In the genomic region with DNA sequence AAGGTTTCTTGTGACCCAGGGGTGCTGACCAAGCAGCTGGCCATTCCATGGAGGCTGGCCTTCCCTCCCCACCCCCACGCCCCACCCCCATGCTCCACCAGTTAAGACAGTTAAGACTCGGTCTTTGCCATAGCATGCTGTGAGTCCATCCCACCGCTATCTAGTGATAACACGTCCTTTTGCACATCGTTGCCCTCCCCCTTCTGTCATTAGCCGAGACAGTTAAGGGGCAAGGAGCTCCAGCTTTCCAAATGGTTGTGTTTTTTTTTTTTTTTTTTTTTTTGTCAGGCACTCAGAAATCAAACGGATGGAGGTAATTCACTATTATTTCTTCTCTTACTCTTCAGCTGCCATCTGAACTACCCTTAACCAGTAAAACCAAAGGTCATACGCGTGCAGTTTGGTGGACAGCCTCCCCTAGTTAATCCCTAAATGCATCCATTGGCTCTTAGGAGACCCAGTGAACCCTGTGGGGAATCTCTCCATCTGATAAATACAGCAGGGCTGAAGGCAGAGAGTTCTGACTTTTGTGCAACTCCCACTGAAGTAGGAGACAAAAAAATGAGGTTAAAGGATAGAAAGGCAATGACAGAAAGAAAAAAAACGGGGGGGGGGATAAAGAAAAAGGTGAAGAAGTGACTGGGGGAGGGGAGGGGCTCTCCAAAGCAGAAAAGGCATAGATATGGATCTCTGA, we compare ENCODE assay signal across 28 mouse cellular contexts. TPM values are rescaled to one million over a fixed set of nuclear protein-coding genes. Genes with fewer than 3 reads are reported as not detected.
DNase-seq lines count a peak whose midpoint lies in the region; ATAC-seq and TF ChIP-seq lines count a peak whose summit lies in the region.
"Had no signal": no experiment of that assay in that cellular context is flagged by ENCODE, and none has a peak within 500 bp of the region (broad histone marks: within the 10 kb centered on the region; RNA-seq: fewer than 3 reads in every experiment).

No protein-coding gene starts in this region.

- TF ChIP-seq EP300 in stomach, postnatal 0 days (optimal IDR thresholded peaks at IDR 0.05): no peak

- ATAC-seq in stomach, embryonic 15.5 days (ENCODE audit: insufficient read depth, low FRiP score, low read depth): peak; percentile 47; the same call in 1 of the 2 replicates
- no peak for ATAC-seq in stomach, postnatal 0 days (ENCODE audit: low FRiP score, low TSS enrichment)
- peak; percentile 82 for ATAC-seq in liver, embryonic 16.5 days (ENCODE audit: low read depth)
- ATAC-seq: activated CD4-positive, CD25-positive, alpha-beta regulatory T cell, adult 4 months; forebrain, embryonic 13.5 days; hindbrain, postnatal 0 days; intestine, embryonic 16.5 days had no signal

- no peak overlapping the region for H3K4me3 ChIP-seq in stomach, embryonic 15.5 days (replicated peaks)
- H3K4me3 ChIP-seq in stomach, postnatal 0 days (ENCODE audit: low read depth, low read length): no peak overlapping the region
- H3K4me3 ChIP-seq in liver, embryonic 16.5 days (ENCODE audit: low read depth, low read length): no peak overlapping the region
- no peak overlapping the region for H3K4me3 ChIP-seq in embryonic facial prominence, embryonic 10.5 days
- no peak overlapping the region for H3K4me3 ChIP-seq in limb, embryonic 10.5 days
- H3K4me3 ChIP-seq: embryonic facial prominence, embryonic 12.5 days; erythroblast, embryonic 14.5 days; forebrain, embryonic 13.5 days; heart, embryonic 10.5 days; hindbrain, embryonic 10.5 days; layer of hippocampus, adult 2 months; lung, embryonic 15.5 days; midbrain, embryonic 12.5 days had no signal

- DNase-seq in stomach, postnatal 0 days (ENCODE audit: low spot score): no peak
- DNase-seq in liver: peak; percentile 74
- no peak for DNase-seq in embryonic facial prominence, embryonic 10.5 days (ENCODE audit: low spot score)
- no peak for DNase-seq in thymus, postnatal 10 days (ENCODE audit: low spot score in 2 of 2)
- DNase-seq in limb, embryonic 10.5 days (ENCODE audit: low spot score): no peak
- DNase-seq: adrenal gland, postnatal 25 days; cerebellum, adult 9-11 months; gastrocnemius, postnatal 36 days; kidney, adult 9 months; kidney, postnatal 14 days; lung, postnatal 4 days had no signal

- no peaks in the 10 kb centered on the region for H3K9me3 ChIP-seq in stomach, embryonic 15.5 days
- H3K9me3 ChIP-seq in stomach, postnatal 0 days (ENCODE audit: control insufficient read depth, low read length): no peaks in the 10 kb centered on the region
- H3K9me3 ChIP-seq in liver, embryonic 16.5 days (replicated peaks; ENCODE audit: control insufficient read depth, low read length): no peaks in the 10 kb centered on the region
- no peaks in the 10 kb centered on the region; the same call in 1 of the 2 replicates for H3K9me3 ChIP-seq in embryonic facial prominence, embryonic 10.5 days
- no peaks in the 10 kb centered on the region for H3K9me3 ChIP-seq in limb, embryonic 10.5 days (replicated peaks)
- H3K9me3 ChIP-seq: embryonic facial prominence, embryonic 12.5 days; heart, embryonic 10.5 days; lung, embryonic 15.5 days; midbrain, embryonic 12.5 days had no signal

- H3K9ac ChIP-seq in stomach, embryonic 15.5 days: no peak overlapping the region
- H3K9ac ChIP-seq in stomach, postnatal 0 days (ENCODE audit: low read length): no peak overlapping the region
- no peak overlapping the region for H3K9ac ChIP-seq in liver, embryonic 16.5 days (ENCODE audit: low read depth, low read length)
- H3K9ac ChIP-seq: embryonic facial prominence, embryonic 12.5 days; forebrain, embryonic 13.5 days; lung, embryonic 15.5 days; midbrain, embryonic 12.5 days had no signal

- H3K4me2 ChIP-seq in stomach, embryonic 15.5 days: no peak overlapping the region
- H3K4me2 ChIP-seq in stomach, postnatal 0 days (replicated peaks; ENCODE audit: low read depth): no peak overlapping the region
- H3K4me2 ChIP-seq in liver, embryonic 16.5 days (ENCODE audit: low read depth, low read length): peak overlapping the region; percentile 19; the same call in 1 of the 2 replicates
- H3K4me2 ChIP-seq: embryonic facial prominence, embryonic 12.5 days; forebrain, embryonic 13.5 days; lung, embryonic 15.5 days; midbrain, embryonic 12.5 days had no signal

- WGBS in stomach, embryonic 15.5 days: 69% methylated on average over 10 of the region's 10 CpGs
- 77% methylated on average over 10 of the region's 10 CpGs for WGBS in stomach, postnatal 0 days
- WGBS in liver, embryonic 16.5 days (ENCODE audit: insufficient replicate concordance): 29% methylated on average over 10 of the region's 10 CpGs
- WGBS in embryonic facial prominence, embryonic 10.5 days: 78% methylated on average over 10 of the region's 10 CpGs
- WGBS in limb, embryonic 10.5 days: 76% methylated on average over 10 of the region's 10 CpGs

- H3K27me3 ChIP-seq in stomach, embryonic 15.5 days (replicated peaks): no peaks in the 10 kb centered on the region
- H3K27me3 ChIP-seq in stomach, postnatal 0 days (ENCODE audit: control insufficient read depth, insufficient read depth, low read length): no peaks in the 10 kb centered on the region
- H3K27me3 ChIP-seq in liver, embryonic 16.5 days (ENCODE audit: control insufficient read depth, insufficient read depth, low read depth, low read length): no peaks in the 10 kb centered on the region
- no peaks in the 10 kb centered on the region for H3K27me3 ChIP-seq in embryonic facial prominence, embryonic 10.5 days (replicated peaks; ENCODE audit: low read depth, poor library complexity, severe bottlenecking)
- H3K27me3 ChIP-seq in limb, embryonic 10.5 days (ENCODE audit: low read depth, poor library complexity, severe bottlenecking): no peaks in the 10 kb centered on the region
- H3K27me3 ChIP-seq: embryonic facial prominence, embryonic 12.5 days; forebrain, embryonic 13.5 days; lung, embryonic 15.5 days; midbrain, embryonic 12.5 days had no signal

- H3K27ac ChIP-seq in stomach, embryonic 15.5 days: no peak overlapping the region
- H3K27ac ChIP-seq in stomach, postnatal 0 days (replicated peaks): no peak overlapping the region
- peak overlapping the region; percentile 65 for H3K27ac ChIP-seq in liver, embryonic 16.5 days (ENCODE audit: low read length)
- no peak overlapping the region for H3K27ac ChIP-seq in embryonic facial prominence, embryonic 10.5 days (replicated peaks)
- no peak overlapping the region for H3K27ac ChIP-seq in limb, embryonic 10.5 days
- H3K27ac ChIP-seq: embryonic facial prominence, embryonic 12.5 days; forebrain, embryonic 13.5 days; heart, embryonic 10.5 days; hindbrain, embryonic 10.5 days; hindbrain, postnatal 0 days; layer of hippocampus, adult 2 months; lung, embryonic 15.5 days; midbrain, embryonic 12.5 days had no signal

- H3K36me3 ChIP-seq in stomach, embryonic 15.5 days: peaks cover 8% of the 10 kb centered on the region
- H3K36me3 ChIP-seq in stomach, postnatal 0 days (ENCODE audit: control insufficient read depth, insufficient read depth, low read length): peaks cover 6% of the 10 kb centered on the region
- peaks cover 59% of the 10 kb centered on the region for H3K36me3 ChIP-seq in liver, embryonic 16.5 days (ENCODE audit: control insufficient read depth, insufficient read depth)
- H3K36me3 ChIP-seq in embryonic facial prominence, embryonic 10.5 days (replicated peaks): peaks cover 59% of the 10 kb centered on the region
- peaks cover 59% of the 10 kb centered on the region for H3K36me3 ChIP-seq in limb, embryonic 10.5 days

- no peaks in the 10 kb centered on the region for H3K4me1 ChIP-seq in stomach, embryonic 15.5 days
- H3K4me1 ChIP-seq in stomach, postnatal 0 days (replicated peaks; ENCODE audit: control insufficient read depth, insufficient read depth): no peaks in the 10 kb centered on the region
- H3K4me1 ChIP-seq in liver, embryonic 16.5 days (ENCODE audit: control insufficient read depth, low read depth, low read length): peaks cover 33% of the 10 kb centered on the region
- no peaks in the 10 kb centered on the region for H3K4me1 ChIP-seq in embryonic facial prominence, embryonic 10.5 days
- no peaks in the 10 kb centered on the region for H3K4me1 ChIP-seq in limb, embryonic 10.5 days
- H3K4me1 ChIP-seq: embryonic facial prominence, embryonic 12.5 days; forebrain, embryonic 13.5 days; hindbrain, embryonic 10.5 days; lung, embryonic 15.5 days; midbrain, embryonic 12.5 days had no signal

- TF ChIP-seq CTCF in stomach, postnatal 0 days (IDR thresholded peaks at IDR 0.05; ENCODE audit: low read depth): no peak

RNA-seq across cellular contexts. Expression of gene Gm21970, which starts 5.5 kb away (rescaled TPM):
- not detected in 2 replicates for polyA plus RNA-seq in stomach, embryonic 15.5 days (2015; fragmentation: Nextera tagmentation; extraction: Ambion mirVana)
- not detected in 2 replicates for polyA plus RNA-seq in stomach, postnatal 0 days (2015; fragmentation: Nextera tagmentation; extraction: Ambion mirVana)
- not detected in 2 replicates for polyA plus RNA-seq in liver, embryonic 16.5 days (2015; fragmentation: Nextera tagmentation; extraction: Ambion mirVana)
- polyA plus RNA-seq in embryonic facial prominence, embryonic 10.5 days (2016; fragmentation: Nextera tagmentation; extraction: Ambion mirVana): not detected in 2 replicates
- polyA plus RNA-seq in limb, embryonic 10.5 days (2016; fragmentation: Nextera tagmentation; extraction: Ambion mirVana): not detected in 2 replicates
- polyA plus RNA-seq: embryonic facial prominence, embryonic 12.5 days; erythroblast, embryonic 14.5 days; forebrain, embryonic 13.5 days; heart, embryonic 10.5 days; heart, postnatal 0 days; hindbrain, embryonic 10.5 days; hindbrain, postnatal 0 days; intestine, embryonic 16.5 days; limb, embryonic 14.5 days; lung, embryonic 15.5 days; midbrain, embryonic 12.5 days; small intestine, adult 2 months; thymus, postnatal 0 days had no signal

RNA-seq across cellular contexts. Expression of gene Il10rb, which starts 9.0 kb away (rescaled TPM):
- polyA plus RNA-seq in stomach, embryonic 15.5 days (2015; fragmentation: Nextera tagmentation; extraction: Ambion mirVana): 45.5 and 53.4 TPM in 2 replicates
- polyA plus RNA-seq in stomach, postnatal 0 days (2015; fragmentation: Nextera tagmentation; extraction: Ambion mirVana): 52.3 and 55.4 TPM in 2 replicates
- polyA plus RNA-seq in liver, embryonic 16.5 days (2015; fragmentation: Nextera tagmentation; extraction: Ambion mirVana): 32.3 and 33.6 TPM in 2 replicates
- 7.8 and 8.9 TPM in 2 replicates for polyA plus RNA-seq in embryonic facial prominence, embryonic 10.5 days (2016; fragmentation: Nextera tagmentation; extraction: Ambion mirVana)
- 7.0 TPM in 2 replicates for polyA plus RNA-seq in limb, embryonic 10.5 days (2016; fragmentation: Nextera tagmentation; extraction: Ambion mirVana)

RNA-seq across cellular contexts. Expression of gene Ifnar2, which starts 24.4 kb away (rescaled TPM):
- polyA plus RNA-seq in stomach, embryonic 15.5 days (2015; fragmentation: Nextera tagmentation; extraction: Ambion mirVana): 49.4 and 60.4 TPM in 2 replicates
- 29.4 and 33.4 TPM in 2 replicates for polyA plus RNA-seq in stomach, postnatal 0 days (2015; fragmentation: Nextera tagmentation; extraction: Ambion mirVana)
- 92.9 and 95.8 TPM in 2 replicates for polyA plus RNA-seq in liver, embryonic 16.5 days (2015; fragmentation: Nextera tagmentation; extraction: Ambion mirVana)
- 29.7 and 31.0 TPM in 2 replicates for polyA plus RNA-seq in embryonic facial prominence, embryonic 10.5 days (2016; fragmentation: Nextera tagmentation; extraction: Ambion mirVana)
- 33.0 and 35.3 TPM in 2 replicates for polyA plus RNA-seq in limb, embryonic 10.5 days (2016; fragmentation: Nextera tagmentation; extraction: Ambion mirVana)
